Mouse (Mus musculus) C2C12 (cell line): Measurements from ENCODE around the gene Rtn1. TPM values are rescaled to one million over a fixed set of nuclear protein-coding genes. Genes with fewer than 3 reads are reported as not detected.

Experiments
- H3K27me3 ChIP-seq: one replicate; pipeline ENCODE4 v1.6.1; 2011; ENCODE audit not compliant: control insufficient read depth, insufficient read depth, insufficient read length
- H3K36me3 ChIP-seq: one replicate; pipeline ENCODE4 v1.6.1; 2011; ENCODE audit not compliant: control insufficient read depth, insufficient read depth
- H3K4me3 ChIP-seq: one replicate; pipeline ENCODE4 v1.5.1; 2011; ENCODE audit warnings: mild to moderate bottlenecking, control low read depth; ENCODE audit not compliant: poor library complexity, insufficient read depth, severe bottlenecking
- H3K79me2 ChIP-seq: one replicate; pipeline ENCODE4 v1.6.1; 2011; ENCODE audit not compliant: control insufficient read depth, insufficient read depth
- H3K79me3 ChIP-seq: one replicate; pipeline ENCODE4 v1.6.1; 2011; ENCODE audit warnings: low read depth, control low read depth
- H3ac ChIP-seq: one replicate; pipeline ENCODE3; 2011; ENCODE audit warnings: low read depth; ENCODE audit not compliant: control insufficient read depth, insufficient read length
- CEBPB ChIP-seq: IDR thresholded peaks from one replicate; pipeline ENCODE4 v1.6.1; 2011; ENCODE audit warnings: low read depth, mild to moderate bottlenecking, control low read depth, moderate library complexity
- CTCF ChIP-seq: IDR thresholded peaks from one replicate; pipeline ENCODE4 v1.5.1; 2011; ENCODE audit not compliant: control insufficient read depth, insufficient read depth, insufficient read length
- FOSL1 ChIP-seq: IDR thresholded peaks from one replicate; pipeline ENCODE4 v1.8.0; 2011; ENCODE audit warnings: mild to moderate bottlenecking, low read length; ENCODE audit not compliant: poor library complexity, insufficient read depth, severe bottlenecking
- MAX ChIP-seq: IDR thresholded peaks from one replicate; pipeline ENCODE4 v1.6.1; 2011; ENCODE audit warnings: mild to moderate bottlenecking, control low read depth
- MYOD1 ChIP-seq: IDR thresholded peaks from one replicate; pipeline ENCODE4 v1.6.1; 2011; ENCODE audit warnings: low read depth; ENCODE audit not compliant: control insufficient read depth, insufficient read length
- MYOG ChIP-seq: IDR thresholded peaks from one replicate; pipeline ENCODE4 v1.6.1; 2011; ENCODE audit not compliant: control insufficient read depth, insufficient read length; ENCODE audit errors: extremely low read depth
- USF1 ChIP-seq: IDR thresholded peaks from one replicate; pipeline ENCODE4 v1.6.1; 2011; ENCODE audit warnings: low read depth, mild to moderate bottlenecking, control low read depth, moderate library complexity
- polyA plus RNA-seq: library from polyadenylated mRNA; unstranded; fragments of >200 nt; fragmentation: generic; extraction: Trizol; gene quantifications from one replicate; pipeline ENCODE4 v1.2.1, GENCODE M21; 2012; ENCODE audit warnings: missing spikeins

Rtn1 gene
- polyA plus RNA-seq, 1 experiment, result not detected

GRCm38 (mm10) chr12:72407721-72408110 lies 1.1 kb downstream of the Rtn1 start:
- Histone ChIP-seq H3K4me3 (no peak overlapping the region), H3ac (no peak overlapping the region), H3K36me3 (no peaks in the 10 kb centered on the region), H3K79me3 (no peaks in the 10 kb centered on the region), H3K27me3 (peaks cover 24% of the 10 kb centered on the region), H3K79me2 (no peaks in the 10 kb centered on the region)
- no peak for TF ChIP-seq FOSL1
- no peak for TF ChIP-seq USF1
- TF ChIP-seq MYOD1, result no peak
- TF ChIP-seq CEBPB, result no peak
- no peak for TF ChIP-seq MAX
- no peak for TF ChIP-seq MYOG
- TF ChIP-seq CTCF, result no peak

- Histone ChIP-seq H3K4me3 (no peak overlapping the region), H3K79me2 (no peaks in the 10 kb centered on the region), H3K27me3 (peaks cover 24% of the 10 kb centered on the region), H3K36me3 (no peaks in the 10 kb centered on the region), H3ac (no peak overlapping the region), H3K79me3 (no peaks in the 10 kb centered on the region)
- TF ChIP-seq CTCF, result no peak
- no peak for TF ChIP-seq MYOD1
- no peak for TF ChIP-seq USF1
- no peak for TF ChIP-seq CEBPB
- TF ChIP-seq MYOG, result no peak
- TF ChIP-seq MAX, result no peak
- no peak for TF ChIP-seq FOSL1
Measured at GRCm38 (mm10) chr12:72407146-72407545, 1.7 kb downstream of the Rtn1 start.

GRCm38 (mm10) chr12:72405031-72405430 lies 3.8 kb downstream of the Rtn1 start:
- no peaks in the 10 kb centered on the region for H3K36me3 ChIP-seq
- H3K4me3 ChIP-seq, result no peak overlapping the region
- H3K79me3 ChIP-seq, result no peaks in the 10 kb centered on the region
- no peak for TF ChIP-seq USF1
- no peak for TF ChIP-seq MYOG
- TF ChIP-seq CEBPB, result no peak
- no peaks in the 10 kb centered on the region for H3K79me2 ChIP-seq
- H3K27me3 ChIP-seq, result peaks cover 24% of the 10 kb centered on the region
- no peak overlapping the region for H3ac ChIP-seq

GRCm38 (mm10) chr12:72393046-72393805 lies 15.6 kb downstream of the Rtn1 start:
- peaks cover 12% of the 10 kb centered on the region for H3K27me3 ChIP-seq
- H3K4me3 ChIP-seq, result no peak overlapping the region
- TF ChIP-seq USF1 (no peak), MAX (no peak), FOSL1 (no peak), CEBPB (no peak), CTCF (no peak), MYOG (no peak), MYOD1 (no peak)

GRCm38 (mm10) chr12:72390346-72390745 lies 18.5 kb downstream of the Rtn1 start:
- H3K27me3 ChIP-seq, result peaks cover 12% of the 10 kb centered on the region
- H3K79me2 ChIP-seq, result no peaks in the 10 kb centered on the region
- no peaks in the 10 kb centered on the region for H3K36me3 ChIP-seq
- no peak overlapping the region for H3K4me3 ChIP-seq
- H3ac ChIP-seq, result no peak overlapping the region
- TF ChIP-seq MAX (no peak), MYOG (no peak), USF1 (no peak), FOSL1 (no peak), MYOD1 (no peak), CEBPB (no peak), CTCF (no peak)
- no peaks in the 10 kb centered on the region for H3K79me3 ChIP-seq

More at GRCm38 (mm10) chr12:72393046-72393805, 15.6 kb downstream of the Rtn1 start:
- Histone ChIP-seq H3K36me3 (no peaks in the 10 kb centered on the region), H3K79me3 (no peaks in the 10 kb centered on the region), H3ac (no peak overlapping the region), H3K79me2 (no peaks in the 10 kb centered on the region)

GRCm38 (mm10) chr12:72389377-72390103 lies 19.3 kb downstream of the Rtn1 start:
- no peak overlapping the region for H3ac ChIP-seq
- TF ChIP-seq MAX (no peak), CTCF (no peak), MYOD1 (no peak), CEBPB (no peak), FOSL1 (no peak), USF1 (no peak), MYOG (no peak)
- no peaks in the 10 kb centered on the region for H3K79me2 ChIP-seq
- no peaks in the 10 kb centered on the region for H3K79me3 ChIP-seq
- H3K27me3 ChIP-seq, result peaks cover 12% of the 10 kb centered on the region
- H3K36me3 ChIP-seq, result no peaks in the 10 kb centered on the region
- no peak overlapping the region for H3K4me3 ChIP-seq
